Mouse (Mus musculus) lung, adult 2 months (tissue): ENCODE measurements around the gene Rnf44.

Source experiments
- CTCF ChIP-seq: fragments of 200-500 bp; IDR thresholded peaks from 2 replicates; pipeline ENCODE4 v1.5.1; 2011; ENCODE audit warnings: mild to moderate bottlenecking, low read length, control low read depth; ENCODE audit not compliant: insufficient read depth
- POLR2A ChIP-seq: fragments of 200-500 bp; IDR thresholded peaks from 2 replicates; pipeline ENCODE4 v1.6.1; 2011; ENCODE audit warnings: low read depth, mild to moderate bottlenecking, control low read depth, low read length, borderline replicate concordance; ENCODE audit errors: extremely low read depth

GRCm38 (mm10) chr13:54737488-54738212 lies 43.9 kb upstream of the Rnf44 start:
- TF ChIP-seq POLR2A: no peak
- no peak for TF ChIP-seq CTCF
